Mouse (Mus musculus) heart, adult 2 months (tissue): Measurements from ENCODE around the gene Rpl10a. TPM values are rescaled to one million over a fixed set of nuclear protein-coding genes. Genes with fewer than 3 reads are reported as not detected.
A peak's percentile ranks its signal among the peaks of the same experiment; 100 is the strongest.

ENCODE experiments used
- DNase-seq, 2 experiments: peaks; one replicate each; pipeline ENCODE4 v3.0.0; 2021
- H3K27ac ChIP-seq: fragments of 200-600 bp; 2 replicates; pipeline ENCODE4 v1.8.1; 2022
- H3K27me3 ChIP-seq: fragments of 200-500 bp; 2 replicates; pipeline ENCODE4 v1.6.1; 2012; ENCODE audit warnings: mild to moderate bottlenecking, low read length, inconsistent platforms, mixed read lengths; ENCODE audit not compliant: control insufficient read depth, insufficient read depth
- H3K36me3 ChIP-seq: fragments of 200-500 bp; 2 replicates; pipeline ENCODE4 v1.6.1; 2012; ENCODE audit warnings: low read length, inconsistent platforms; ENCODE audit not compliant: control insufficient read depth, insufficient read depth
- H3K4me1 ChIP-seq: fragments of 200-500 bp; 2 replicates; pipeline ENCODE4 v1.6.1; 2011; ENCODE audit warnings: low read length; ENCODE audit not compliant: control insufficient read depth, insufficient read depth
- H3K4me3 ChIP-seq: fragments of 200-600 bp; 2 replicates; pipeline ENCODE4 v1.8.1; 2022
- H3K79me2 ChIP-seq: fragments of 200-500 bp; replicated peaks from 2 replicates; pipeline ENCODE4 v1.6.1; 2012; ENCODE audit warnings: mild to moderate bottlenecking, inconsistent platforms, low read length, moderate library complexity, mixed read lengths; ENCODE audit not compliant: control insufficient read depth, insufficient read depth
- H3K9ac ChIP-seq: fragments of 200-500 bp; 2 replicates; pipeline ENCODE4 v1.6.1; 2012; ENCODE audit warnings: low read depth, mild to moderate bottlenecking, control low read depth, inconsistent platforms, low read length, mixed read lengths
- CTCF ChIP-seq: fragments of 200-600 bp; IDR thresholded peaks from 2 replicates; pipeline ENCODE4 v1.8.1; 2022; ENCODE audit warnings: antibody characterized with exemption, mild to moderate bottlenecking, moderate library complexity
- EP300 ChIP-seq: fragments of 200-500 bp; IDR thresholded peaks from 2 replicates; pipeline ENCODE4 v1.6.1; 2011; ENCODE audit warnings: low read depth, low read length, control low read depth; ENCODE audit not compliant: insufficient read depth
- POLR2A ChIP-seq: fragments of 200-500 bp; IDR thresholded peaks from 2 replicates; pipeline ENCODE4 v1.6.1; 2011; ENCODE audit warnings: mild to moderate bottlenecking, low read depth, low read length, control low read depth; ENCODE audit not compliant: insufficient read depth
- WGBS: fragments of 180-500 bp; shearing (Covaris S2); methylation state at CpG from one replicate; pipeline ENCODE4 v1.1.7; 2018; 5-methylcytosine and 5-hydroxymethylcytosine counted together
- intact Hi-C: fragments of 180-260 bp; cut with DNase I; formaldehyde crosslinking; loops from one replicate; pipeline ENCODE4 v1.15.1; 2025
- polyA plus RNA-seq: library from polyadenylated mRNA; depleted of rRNA; stranded (reverse); fragments of >200 nt; gene quantifications from 2 replicates; pipeline ENCODE4 v1.2.3, GENCODE M21; 2012
- total RNA-seq, 2 experiments: library from RNA; stranded (reverse); gene quantifications; 2 replicates each; pipeline ENCODE4 v1.2.3; 2021

Gene Rpl10a
- total and polyA plus RNA-seq, 3 experiments: 360 to 1,197 (median 417) TPM

GRCm38 (mm10) chr17:28290671-28291070 is 37.6 kb upstream of the Rpl10a start:
- no peak for DNase-seq
- 76% methylated on average over 11 of the region's 11 CpGs for WGBS
- H3K4me1 ChIP-seq: peaks cover 8% of the 10 kb centered on the region
- H3K27ac ChIP-seq: no peak overlapping the region
- H3K27me3 ChIP-seq: no peaks in the 10 kb centered on the region
- H3K4me3 ChIP-seq: no peak overlapping the region
- H3K36me3 ChIP-seq: no peaks in the 10 kb centered on the region
- intact Hi-C loops: no loop called here
- H3K9ac ChIP-seq: no peak overlapping the region
- no peaks in the 10 kb centered on the region for H3K79me2 ChIP-seq
- no peak for TF ChIP-seq CTCF
- no peak for TF ChIP-seq EP300
- TF ChIP-seq POLR2A: no peak

GRCm38 (mm10) chr17:28291346-28291745 is 36.9 kb upstream of the Rpl10a start:
- Histone ChIP-seq H3K4me1 (peaks cover 8% of the 10 kb centered on the region), H3K27me3 (no peaks in the 10 kb centered on the region), H3K9ac (no peak overlapping the region), H3K79me2 (no peaks in the 10 kb centered on the region), H3K4me3 (no peak overlapping the region), H3K27ac (no peak overlapping the region), H3K36me3 (no peaks in the 10 kb centered on the region)
- 87% methylated on average over 7 of the region's 7 CpGs for WGBS
- DNase-seq: no peak
- TF ChIP-seq EP300 (no peak), CTCF (no peak), POLR2A (no peak)
- intact Hi-C loops: no loop called here

GRCm38 (mm10) chr17:28293716-28294115 is 34.6 kb upstream of the Rpl10a start:
- no peak for TF ChIP-seq POLR2A
- no peak for TF ChIP-seq EP300
- no peak for TF ChIP-seq CTCF
- H3K79me2 ChIP-seq: no peaks in the 10 kb centered on the region
- H3K4me1 ChIP-seq: peaks cover 1% of the 10 kb centered on the region; the same call in 1 of the 2 replicates
- H3K36me3 ChIP-seq: no peaks in the 10 kb centered on the region
- no peak overlapping the region for H3K4me3 ChIP-seq
- no peak overlapping the region for H3K27ac ChIP-seq
- no peak for DNase-seq
- intact Hi-C loops: no loop called here
- 67% methylated on average over 4 of the region's 4 CpGs for WGBS
- H3K27me3 ChIP-seq: no peaks in the 10 kb centered on the region
- H3K9ac ChIP-seq: no peak overlapping the region

DNA sequence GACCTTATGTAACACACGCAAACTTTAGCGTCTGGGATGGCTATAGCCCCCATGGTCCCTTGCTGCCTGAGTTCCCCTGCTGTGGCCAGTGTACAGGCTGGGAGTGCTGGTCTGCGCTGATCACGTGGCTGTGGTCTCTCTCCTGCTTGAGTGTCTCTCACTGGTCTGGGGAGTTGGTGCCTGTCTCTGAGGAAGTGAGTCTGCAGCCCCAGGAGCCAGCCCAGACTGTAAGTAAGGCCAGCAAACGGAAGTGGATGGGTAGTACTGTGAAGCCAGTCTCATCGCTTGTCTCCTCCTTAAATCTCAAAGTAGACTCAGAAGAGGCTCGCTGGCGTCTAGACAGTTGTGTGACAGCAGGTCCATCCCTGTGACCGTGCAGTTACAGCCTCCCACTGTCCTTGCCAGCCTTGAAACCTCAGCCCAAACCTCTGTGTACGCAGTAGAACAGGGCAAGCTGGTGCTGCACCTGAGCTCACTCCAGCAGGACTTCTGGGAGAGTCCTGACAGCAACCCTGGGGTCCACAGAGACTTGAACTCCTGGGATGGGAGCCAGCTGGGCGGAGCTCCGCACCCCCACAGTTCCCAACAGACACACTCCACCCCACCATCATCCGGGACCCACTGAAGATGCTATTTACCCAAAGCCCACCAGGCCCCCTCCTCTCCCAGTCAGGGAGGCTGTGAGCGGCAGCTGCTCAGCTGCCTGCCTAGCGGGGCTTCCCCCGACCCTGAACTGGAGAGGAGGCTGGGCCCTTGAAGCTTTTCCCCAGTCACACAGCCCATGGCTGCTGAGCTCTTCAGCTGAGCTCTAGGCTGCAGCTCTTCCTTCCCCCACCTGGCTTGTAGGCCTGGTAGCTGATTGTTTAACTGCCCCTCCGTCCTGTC is 33.6 kb upstream of the Rpl10a start:
- TF ChIP-seq EP300 (no peak), CTCF (no peak), POLR2A (no peak)
- intact Hi-C loops: no loop called here
- WGBS: 64% methylated on average over 17 of the region's 17 CpGs
- H3K79me2 ChIP-seq: no peaks in the 10 kb centered on the region
- no peak overlapping the region for H3K4me3 ChIP-seq
- H3K27ac ChIP-seq: no peak overlapping the region
- peak in 1 of 2 experiments; percentile 48 for DNase-seq
- H3K4me1 ChIP-seq: peaks cover 1% of the 10 kb centered on the region; the same call in 1 of the 2 replicates
- H3K9ac ChIP-seq: no peak overlapping the region
- no peaks in the 10 kb centered on the region for H3K27me3 ChIP-seq
- no peaks in the 10 kb centered on the region for H3K36me3 ChIP-seq

GRCm38 (mm10) chr17:28298888-28299287 is 29.4 kb upstream of the Rpl10a start:
- no peak for TF ChIP-seq POLR2A
- no peak for TF ChIP-seq CTCF
- TF ChIP-seq EP300: no peak
- DNase-seq: no peak

DNA sequence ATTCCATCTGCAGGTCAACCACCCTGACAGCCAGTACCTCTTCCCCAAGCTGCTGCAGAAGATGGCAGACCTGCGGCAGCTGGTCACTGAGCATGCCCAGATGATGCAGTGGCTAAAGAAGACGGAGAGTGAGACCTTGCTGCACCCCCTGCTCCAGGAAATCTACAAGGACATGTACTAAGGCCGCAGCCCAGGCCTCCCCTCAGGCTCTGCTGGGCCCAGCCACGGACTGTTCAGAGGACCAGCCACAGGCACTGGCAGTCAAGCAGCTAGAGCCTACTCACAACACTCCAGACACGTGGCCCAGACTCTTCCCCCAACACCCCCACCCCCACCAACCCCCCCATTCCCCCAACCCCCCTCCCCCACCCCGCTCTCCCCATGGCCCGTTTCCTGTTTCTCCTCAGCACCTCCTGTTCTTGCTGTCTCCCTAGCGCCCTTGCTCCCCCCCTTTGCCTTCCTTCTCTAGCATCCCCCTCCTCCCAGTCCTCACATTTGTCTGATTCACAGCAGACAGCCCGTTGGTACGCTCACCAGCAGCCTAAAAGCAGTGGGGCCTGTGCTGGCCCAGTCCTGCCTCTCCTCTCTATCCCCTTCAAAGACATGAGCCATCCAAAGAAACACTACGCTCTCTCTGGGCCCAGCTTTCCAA is 28.5 kb upstream of the Rpl10a start:
- TF ChIP-seq CTCF (no peak), POLR2A (no peak), EP300 (no peak)
- Histone ChIP-seq H3K4me3 (no peak overlapping the region), H3K27ac (no peak overlapping the region), H3K9ac (no peak overlapping the region), H3K27me3 (no peaks in the 10 kb centered on the region), H3K4me1 (no peaks in the 10 kb centered on the region), H3K36me3 (no peaks in the 10 kb centered on the region), H3K79me2 (no peaks in the 10 kb centered on the region)
- 54% methylated on average over 10 of the region's 11 CpGs for WGBS
- no peak for DNase-seq
- intact Hi-C loops: no loop called here

More at GRCm38 (mm10) chr17:28298888-28299287, 29.4 kb upstream of the Rpl10a start:
- intact Hi-C loops: no loop called here
- Histone ChIP-seq H3K4me1 (no peaks in the 10 kb centered on the region), H3K9ac (no peak overlapping the region), H3K27me3 (no peaks in the 10 kb centered on the region), H3K4me3 (no peak overlapping the region), H3K36me3 (no peaks in the 10 kb centered on the region), H3K79me2 (no peaks in the 10 kb centered on the region), H3K27ac (no peak overlapping the region)
- 95% methylated on average over 17 of the region's 17 CpGs for WGBS
